Mouse (Mus musculus): Measurements from ENCODE around the gene Pigu.

DNA sequence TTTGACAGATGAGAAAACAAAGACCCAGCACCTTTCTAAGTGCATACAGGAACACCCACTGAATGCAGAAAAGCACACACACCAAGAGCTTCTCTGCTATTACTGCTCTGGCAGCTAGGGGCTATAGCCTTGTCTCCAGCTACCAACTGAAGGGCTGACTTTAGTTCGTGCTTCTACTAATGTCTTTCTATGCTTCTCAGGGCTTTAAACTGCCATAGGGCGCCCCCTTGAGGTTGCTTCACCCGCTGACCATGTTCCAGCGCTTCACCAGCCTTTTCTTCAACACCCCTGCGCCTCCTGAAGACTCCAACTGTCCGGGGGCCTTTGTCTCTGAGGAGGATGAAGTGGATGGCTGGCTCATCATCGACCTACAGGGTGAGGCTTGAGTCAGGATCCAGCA is 27.9 kb upstream of the Pigu start:
- peak; percentile 76 for TF ChIP-seq CTCF (conservative IDR thresholded peaks at IDR 0.05; ENCODE audit: insufficient read depth, insufficient read length, low read depth, low read length)
- no peak for TF ChIP-seq POLR2A (IDR thresholded peaks at IDR 0.05; ENCODE audit: low read depth, low read length)
